Mouse (Mus musculus) heart, adult 2 months (tissue): ENCODE measurements around the gene Acot7. TPM values are rescaled to one million over a fixed set of nuclear protein-coding genes. Genes with fewer than 3 reads are reported as not detected.

Source experiments
- DNase-seq, 2 experiments: peaks; one replicate each; pipeline ENCODE4 v3.0.0; 2021
- H3K27ac ChIP-seq: fragments of 200-600 bp; 2 replicates; pipeline ENCODE4 v1.8.1; 2022
- H3K27me3 ChIP-seq: fragments of 200-500 bp; 2 replicates; pipeline ENCODE4 v1.6.1; 2012; ENCODE audit warnings: mild to moderate bottlenecking, low read length, inconsistent platforms, mixed read lengths; ENCODE audit not compliant: control insufficient read depth, insufficient read depth
- H3K36me3 ChIP-seq: fragments of 200-500 bp; 2 replicates; pipeline ENCODE4 v1.6.1; 2012; ENCODE audit warnings: low read length, inconsistent platforms; ENCODE audit not compliant: control insufficient read depth, insufficient read depth
- H3K4me1 ChIP-seq: fragments of 200-500 bp; 2 replicates; pipeline ENCODE4 v1.6.1; 2011; ENCODE audit warnings: low read length; ENCODE audit not compliant: control insufficient read depth, insufficient read depth
- H3K4me3 ChIP-seq: fragments of 200-600 bp; 2 replicates; pipeline ENCODE4 v1.8.1; 2022
- H3K79me2 ChIP-seq: fragments of 200-500 bp; replicated peaks from 2 replicates; pipeline ENCODE4 v1.6.1; 2012; ENCODE audit warnings: mild to moderate bottlenecking, inconsistent platforms, low read length, moderate library complexity, mixed read lengths; ENCODE audit not compliant: control insufficient read depth, insufficient read depth
- H3K9ac ChIP-seq: fragments of 200-500 bp; 2 replicates; pipeline ENCODE4 v1.6.1; 2012; ENCODE audit warnings: low read depth, mild to moderate bottlenecking, control low read depth, inconsistent platforms, low read length, mixed read lengths
- CTCF ChIP-seq: fragments of 200-600 bp; IDR thresholded peaks from 2 replicates; pipeline ENCODE4 v1.8.1; 2022; ENCODE audit warnings: antibody characterized with exemption, mild to moderate bottlenecking, moderate library complexity
- EP300 ChIP-seq: fragments of 200-500 bp; IDR thresholded peaks from 2 replicates; pipeline ENCODE4 v1.6.1; 2011; ENCODE audit warnings: low read depth, low read length, control low read depth; ENCODE audit not compliant: insufficient read depth
- POLR2A ChIP-seq: fragments of 200-500 bp; IDR thresholded peaks from 2 replicates; pipeline ENCODE4 v1.6.1; 2011; ENCODE audit warnings: mild to moderate bottlenecking, low read depth, low read length, control low read depth; ENCODE audit not compliant: insufficient read depth
- WGBS: fragments of 180-500 bp; shearing (Covaris S2); methylation state at CpG from one replicate; pipeline ENCODE4 v1.1.7; 2018; 5-methylcytosine and 5-hydroxymethylcytosine counted together
- intact Hi-C: fragments of 180-260 bp; cut with DNase I; formaldehyde crosslinking; loops from one replicate; pipeline ENCODE4 v1.15.1; 2025
- polyA plus RNA-seq: library from polyadenylated mRNA; depleted of rRNA; stranded (reverse); fragments of >200 nt; gene quantifications from 2 replicates; pipeline ENCODE4 v1.2.3, GENCODE M21; 2012
- total RNA-seq, 2 experiments: library from RNA; stranded (reverse); gene quantifications; 2 replicates each; pipeline ENCODE4 v1.2.3; 2021

Gene Acot7
- total and polyA plus RNA-seq, 3 experiments, result 51.7 to 64.8 (median 58.1) TPM

- 86% methylated on average over 6 of the region's 6 CpGs for WGBS
- Histone ChIP-seq H3K27me3 (no peaks in the 10 kb centered on the region), H3K79me2 (no peaks in the 10 kb centered on the region), H3K4me1 (peaks cover 7% of the 10 kb centered on the region; the same call in 1 of the 2 replicates), H3K9ac (no peak overlapping the region), H3K27ac (no peak overlapping the region), H3K36me3 (0 out of 2 replicates have a peak, but pooled peaks cover 2% of the 10 kb centered on the region), H3K4me3 (no peak overlapping the region)
- no peak for DNase-seq
- intact Hi-C loops, result no loop called here
- no peak for TF ChIP-seq CTCF
- TF ChIP-seq POLR2A, result no peak
- TF ChIP-seq EP300, result no peak
Measured at GRCm38 (mm10) chr4:152250615-152251014, 72.7 kb downstream of the Acot7 start.

GRCm38 (mm10) chr4:152253183-152253759, 75.3 kb downstream of the Acot7 start:
- intact Hi-C loops, result no loop called here
- Histone ChIP-seq H3K27ac (peak overlapping the region; percentile 49; the same call in 1 of the 2 replicates), H3K79me2 (no peaks in the 10 kb centered on the region), H3K4me3 (no peak overlapping the region), H3K36me3 (no peaks in the 10 kb centered on the region), H3K9ac (no peak overlapping the region), H3K27me3 (no peaks in the 10 kb centered on the region), H3K4me1 (peaks cover 7% of the 10 kb centered on the region)
- no peak for DNase-seq
- TF ChIP-seq CTCF (no peak), POLR2A (no peak), EP300 (no peak)
- 63% methylated on average over 9 of the region's 9 CpGs for WGBS

GRCm38 (mm10) chr4:152257070-152257469, 79.1 kb downstream of the Acot7 start:
- DNase-seq, result peak; percentile 77 to 85
- Histone ChIP-seq H3K27ac (peak overlapping the region; percentile 51), H3K4me3 (no peak overlapping the region), H3K27me3 (no peaks in the 10 kb centered on the region), H3K4me1 (peaks cover 14% of the 10 kb centered on the region), H3K9ac (no peak overlapping the region), H3K36me3 (no peaks in the 10 kb centered on the region), H3K79me2 (no peaks in the 10 kb centered on the region)
- intact Hi-C loops, result no loop called here
- WGBS, result 23% methylated on average over 6 of the region's 6 CpGs
- TF ChIP-seq EP300 (peak; percentile 89), CTCF (peak; percentile 18; the same call in 1 of the 2 replicates), POLR2A (no peak)

- H3K9ac ChIP-seq, result no peak overlapping the region
- H3K36me3 ChIP-seq, result no peaks in the 10 kb centered on the region
- 80% methylated on average over 8 of the region's 8 CpGs for WGBS
- H3K27me3 ChIP-seq, result no peaks in the 10 kb centered on the region
- H3K27ac ChIP-seq, result no peak overlapping the region
- intact Hi-C loops, result no loop called here
- peaks cover 18% of the 10 kb centered on the region for H3K4me1 ChIP-seq
- TF ChIP-seq EP300 (no peak), CTCF (no peak), POLR2A (no peak)
- no peak overlapping the region for H3K4me3 ChIP-seq
- DNase-seq, result no peak
- no peaks in the 10 kb centered on the region for H3K79me2 ChIP-seq
Measured at GRCm38 (mm10) chr4:152260451-152260850, 82.5 kb downstream of the Acot7 start.

- no peak overlapping the region for H3K9ac ChIP-seq
- H3K27ac ChIP-seq, result peak overlapping the region; percentile 61
- TF ChIP-seq POLR2A, result no peak
- peak; percentile 47; the same call in 1 of the 2 replicates for TF ChIP-seq EP300
- no peaks in the 10 kb centered on the region for H3K79me2 ChIP-seq
- H3K4me3 ChIP-seq, result no peak overlapping the region
- WGBS, result 32% methylated on average over 9 of the region's 9 CpGs
- peak in 1 of 2 experiments; percentile 75 for DNase-seq
- intact Hi-C loops, result no loop called here
- H3K27me3 ChIP-seq, result no peaks in the 10 kb centered on the region
- H3K4me1 ChIP-seq, result peaks cover 18% of the 10 kb centered on the region
- H3K36me3 ChIP-seq, result no peaks in the 10 kb centered on the region
Measured at GRCm38 (mm10) chr4:152262187-152262586, 84.3 kb downstream of the Acot7 start.

- WGBS, result 74% methylated on average over 9 of the region's 9 CpGs
- Histone ChIP-seq H3K79me2 (no peaks in the 10 kb centered on the region), H3K27me3 (no peaks in the 10 kb centered on the region), H3K9ac (no peak overlapping the region), H3K4me1 (peaks cover 18% of the 10 kb centered on the region), H3K4me3 (no peak overlapping the region), H3K36me3 (no peaks in the 10 kb centered on the region), H3K27ac (peak overlapping the region; percentile 61)
- intact Hi-C loops, result no loop called here
- DNase-seq, result no peak
- TF ChIP-seq POLR2A (no peak), CTCF (no peak), EP300 (no peak)
Measured at GRCm38 (mm10) chr4:152263089-152263488, 85.2 kb downstream of the Acot7 start.
